Mouse (Mus musculus) heart, embryonic 16.5 days (tissue): ENCODE data around the gene Klhl5. TPM values are rescaled to one million over a fixed set of nuclear protein-coding genes. Genes with fewer than 3 reads are reported as not detected.

Experiments
- ATAC-seq: fragments of 200-750 bp; cut with Nextera tagmentation; replicated peaks from 2 replicates; pipeline ENCODE4 v1.8.0; 2017; ENCODE audit warnings: moderate number of reproducible peaks; ENCODE audit not compliant: insufficient read depth, low FRiP score; ENCODE audit errors: extremely low read depth
- H3K27ac ChIP-seq: fragments of 300-500 bp; sonication (generic); 2 replicates; pipeline ENCODE4 v1.5.1; 2014; ENCODE audit warnings: mild to moderate bottlenecking, low read length, control low read depth, moderate library complexity
- H3K27me3 ChIP-seq: fragments of 300-500 bp; sonication (generic); 2 replicates; pipeline ENCODE4 v1.6.1; 2014; ENCODE audit warnings: low read length, mixed read lengths; ENCODE audit not compliant: control insufficient read depth, insufficient read depth
- H3K36me3 ChIP-seq: fragments of 300-500 bp; sonication (generic); 2 replicates; pipeline ENCODE4 v1.6.1; 2014; ENCODE audit not compliant: control insufficient read depth, insufficient read depth
- H3K4me1 ChIP-seq: fragments of 300-500 bp; sonication (generic); 2 replicates; pipeline ENCODE4 v1.6.1; 2014; ENCODE audit warnings: low read length, mixed read lengths; ENCODE audit not compliant: control insufficient read depth, insufficient read depth
- H3K4me2 ChIP-seq: fragments of 300-500 bp; sonication (generic); 2 replicates; pipeline ENCODE4 v1.6.1; 2014; ENCODE audit warnings: low read depth, mild to moderate bottlenecking, control low read depth, low read length
- H3K4me3 ChIP-seq: fragments of 300-500 bp; sonication (generic); 2 replicates; pipeline ENCODE4 v1.5.1; 2014; ENCODE audit warnings: mild to moderate bottlenecking, control low read depth, low read length
- H3K9ac ChIP-seq: fragments of 300-500 bp; sonication (generic); 2 replicates; pipeline ENCODE4 v1.6.1; 2014; ENCODE audit warnings: low read length, control low read depth
- H3K9me3 ChIP-seq: fragments of 300-500 bp; sonication (generic); replicated peaks from 2 replicates; pipeline ENCODE4 v1.6.1; 2016; ENCODE audit warnings: low read length; ENCODE audit not compliant: control insufficient read depth
- WGBS: fragments of 180-500 bp; shearing (Covaris S2); extraction: QIAGEN DNeasy Blood & Tissue Kit; methylation state at CpG from one replicate; pipeline ENCODE4 v1.1.7; 2014; 5-methylcytosine and 5-hydroxymethylcytosine counted together
- polyA plus RNA-seq: library from polyadenylated mRNA; unstranded; fragments of >200 nt; fragmentation: Nextera tagmentation; extraction: Ambion mirVana; gene quantifications from 2 replicates; pipeline ENCODE4 v1.2.1, GENCODE M21; 2015

The Klhl5 gene
- polyA plus RNA-seq, 1 experiment from 2014 or later = 10.2 TPM

DNA sequence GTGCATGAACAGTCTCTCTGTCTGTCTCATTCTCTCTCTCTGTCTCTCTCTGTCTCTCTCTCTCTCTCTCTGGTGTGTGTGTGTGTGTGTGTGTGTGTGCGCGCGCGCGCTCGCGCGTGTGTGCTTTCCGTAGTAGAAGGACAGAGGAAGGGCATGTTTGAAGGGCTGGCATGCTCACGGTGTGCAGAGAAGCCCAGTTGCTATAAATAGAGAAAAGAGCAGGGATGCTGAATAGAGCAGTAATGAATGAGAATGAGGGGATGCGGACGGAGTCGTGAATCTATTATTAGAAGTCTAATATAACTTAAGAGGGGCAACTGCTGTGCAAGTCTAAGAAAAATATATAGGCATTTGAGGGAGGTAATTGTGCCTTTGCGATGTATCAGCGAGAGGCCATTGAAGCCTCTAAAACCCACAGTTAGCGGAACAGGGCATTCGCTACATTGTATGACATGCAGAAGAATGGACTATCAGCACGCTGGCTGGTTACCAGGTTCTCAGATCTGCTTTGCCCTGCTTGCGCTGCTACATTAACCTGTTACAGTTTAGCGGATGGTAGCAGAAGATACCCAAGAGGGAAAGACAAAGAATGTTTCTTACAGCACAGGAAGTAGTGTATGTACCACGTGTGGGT is 73.9 kb downstream of the Klhl5 start:
- H3K4me2 ChIP-seq = peak overlapping the region; percentile 58
- peaks cover 28% of the 10 kb centered on the region for H3K4me1 ChIP-seq
- peak overlapping the region; percentile 24 for H3K4me3 ChIP-seq
- peak; percentile 81 for ATAC-seq
- peak overlapping the region; percentile 59; the same call in 1 of the 2 replicates for H3K9ac ChIP-seq
- 36% methylated on average over 21 of the region's 21 CpGs for whole genome bisulfite sequencing
- no peaks in the 10 kb centered on the region for H3K36me3 ChIP-seq
- H3K27ac ChIP-seq = peak overlapping the region; percentile 83
- no peaks in the 10 kb centered on the region for H3K27me3 ChIP-seq
- H3K9me3 ChIP-seq = no peaks in the 10 kb centered on the region

DNA sequence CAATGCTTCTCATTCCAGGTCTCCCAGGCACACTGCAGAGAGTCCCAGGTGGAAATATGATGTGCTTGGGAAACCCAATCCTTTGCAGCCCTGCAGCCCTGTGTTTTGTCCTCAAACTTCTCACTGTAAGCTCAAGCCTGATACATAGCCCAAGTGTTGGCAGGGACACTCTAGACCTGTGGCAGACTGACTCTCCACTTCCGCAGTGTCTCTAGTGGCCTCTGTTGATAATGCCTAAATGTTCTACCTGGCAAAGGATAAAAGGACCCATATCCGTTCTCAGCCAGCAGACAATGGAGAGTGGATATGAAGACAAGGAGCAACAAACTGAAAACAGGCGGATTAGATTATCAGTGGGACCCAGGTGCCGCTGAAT is 74.4 kb downstream of the Klhl5 start:
- no peak overlapping the region for H3K4me3 ChIP-seq
- H3K4me1 ChIP-seq = peaks cover 27% of the 10 kb centered on the region
- no peaks in the 10 kb centered on the region for H3K36me3 ChIP-seq
- H3K27ac ChIP-seq = peak overlapping the region; percentile 83
- H3K9ac ChIP-seq = peak overlapping the region; percentile 59; the same call in 1 of the 2 replicates
- peak overlapping the region; percentile 58 for H3K4me2 ChIP-seq
- no peaks in the 10 kb centered on the region for H3K9me3 ChIP-seq
- no peaks in the 10 kb centered on the region for H3K27me3 ChIP-seq
- ATAC-seq = peak; percentile 43
- 43% methylated on average over 4 of the region's 4 CpGs for WGBS

DNA sequence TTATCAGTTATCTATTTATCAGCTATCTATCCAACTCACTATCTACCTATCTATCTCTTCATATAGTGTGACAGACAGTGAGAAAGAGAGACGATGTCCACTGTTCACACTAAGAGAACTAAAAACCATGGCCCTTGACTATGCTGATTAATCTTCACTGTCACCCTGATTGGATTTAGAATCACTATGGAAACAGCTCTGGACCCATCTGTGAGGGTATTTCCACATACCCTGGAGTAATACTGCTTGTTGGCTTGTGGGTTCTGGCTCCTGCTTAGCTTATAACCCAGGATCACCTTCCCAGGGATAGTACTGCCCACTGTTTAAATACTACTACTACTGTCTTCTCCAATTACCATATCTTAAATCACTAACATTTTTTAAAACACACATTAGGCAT is 74.9 kb downstream of the Klhl5 start:
- WGBS = 83% methylated on average over 1 of the region's 1 CpGs
- Histone ChIP-seq H3K9ac (no peak overlapping the region), H3K36me3 (no peaks in the 10 kb centered on the region), H3K4me2 (no peak overlapping the region), H3K27me3 (no peaks in the 10 kb centered on the region), H3K4me3 (no peak overlapping the region), H3K9me3 (no peaks in the 10 kb centered on the region), H3K4me1 (peaks cover 22% of the 10 kb centered on the region), H3K27ac (no peak overlapping the region)
- no peak for ATAC-seq

DNA sequence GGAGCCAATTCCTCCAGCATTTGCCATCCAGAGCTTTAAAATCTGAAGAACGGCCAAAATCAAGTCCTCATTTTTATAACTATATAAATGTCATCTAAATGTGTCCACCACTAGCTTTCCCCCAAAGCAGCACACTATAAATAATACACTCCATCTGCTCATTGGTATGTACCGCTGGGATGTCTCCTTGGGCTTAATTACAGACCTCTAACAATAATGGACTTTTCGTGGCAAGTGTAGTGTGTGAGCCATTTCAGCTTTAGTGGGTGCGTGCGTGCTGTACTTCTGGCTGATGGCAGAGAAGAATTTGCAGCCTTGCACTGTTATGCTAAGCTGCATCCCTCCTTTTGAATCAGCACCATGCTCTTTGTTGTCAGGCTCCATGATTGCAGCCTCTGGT is 84.3 kb downstream of the Klhl5 start:
- Histone ChIP-seq H3K27me3 (no peaks in the 10 kb centered on the region), H3K36me3 (peaks cover 3% of the 10 kb centered on the region; the same call in 1 of the 2 replicates), H3K9me3 (peaks cover 5% of the 10 kb centered on the region), H3K27ac (no peak overlapping the region), H3K9ac (no peak overlapping the region), H3K4me3 (no peak overlapping the region), H3K4me2 (no peak overlapping the region), H3K4me1 (no peaks in the 10 kb centered on the region)
- WGBS = 90% methylated on average over 5 of the region's 5 CpGs
- no peak for ATAC-seq

DNA sequence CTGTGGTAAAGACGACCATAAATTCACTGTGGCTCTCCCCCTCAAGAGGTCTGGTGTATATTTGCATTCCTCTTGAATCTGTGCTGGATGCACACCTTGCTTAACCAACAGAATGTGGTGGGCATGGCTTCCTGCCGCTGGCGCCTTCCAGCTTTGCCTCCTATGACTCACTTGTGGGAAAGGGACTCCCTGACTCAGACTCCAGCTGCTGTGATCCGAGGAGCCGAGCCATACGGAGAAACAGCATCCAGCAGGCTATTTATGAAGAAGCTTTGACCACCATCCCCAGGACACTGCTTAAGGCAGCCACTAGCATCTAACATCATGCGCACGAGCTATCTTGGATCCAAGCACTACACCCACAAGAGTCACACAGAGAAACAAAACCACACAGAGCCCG is 87.1 kb downstream of the Klhl5 start:
- Histone ChIP-seq H3K36me3 (peaks cover 3% of the 10 kb centered on the region; the same call in 1 of the 2 replicates), H3K4me2 (no peak overlapping the region), H3K27me3 (no peaks in the 10 kb centered on the region), H3K4me1 (0 out of 2 replicates have a peak, but pooled peaks cover 2% of the 10 kb centered on the region), H3K27ac (no peak overlapping the region), H3K9ac (no peak overlapping the region), H3K9me3 (peaks cover 5% of the 10 kb centered on the region), H3K4me3 (no peak overlapping the region)
- WGBS = 76% methylated on average over 9 of the region's 9 CpGs
- no peak for ATAC-seq

DNA sequence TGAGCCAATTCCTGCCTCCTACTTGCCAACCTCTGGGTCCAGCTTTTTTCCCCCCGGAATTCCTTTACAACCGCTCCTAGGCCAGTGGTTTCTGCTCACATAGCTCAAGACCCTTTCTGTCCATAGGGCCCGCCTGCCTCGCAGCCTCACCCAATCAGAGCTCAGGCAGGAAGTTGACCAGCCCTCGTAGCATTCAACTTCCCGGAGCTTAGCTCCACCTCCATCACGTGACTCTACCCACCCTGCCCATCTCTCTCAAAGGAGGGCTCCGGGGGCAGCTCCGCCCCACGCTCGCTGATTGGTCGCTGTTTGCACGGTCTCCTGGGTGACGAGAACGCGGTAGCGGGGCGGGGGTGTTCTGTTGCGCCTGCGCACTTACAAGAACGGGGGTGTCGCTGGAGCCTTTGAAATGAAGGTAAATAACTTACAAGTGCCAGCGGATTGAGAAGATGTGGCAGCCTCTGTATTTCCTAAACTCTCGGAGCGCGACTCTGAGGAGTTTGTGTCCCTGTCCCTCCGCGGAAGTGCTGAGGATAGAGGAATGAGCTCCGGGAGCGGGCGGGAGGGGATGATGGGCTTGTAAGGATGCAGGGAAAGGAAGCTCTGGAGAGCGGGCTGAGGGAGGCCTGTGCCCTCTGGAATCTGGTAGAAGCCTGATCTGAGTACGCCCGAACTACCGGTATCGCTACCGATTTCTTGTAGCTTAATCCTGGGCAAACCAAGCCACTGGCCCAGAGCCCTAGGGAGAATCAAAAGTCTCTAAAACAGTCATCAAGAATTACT is 92.2 kb downstream of the Klhl5 start, which contains the start of gene Wdr19:
Gene Wdr19, plus strand, starts transcription at position 351 of the 783 bp plus-strand sequence.
- Histone ChIP-seq H3K4me1 (peaks cover 8% of the 10 kb centered on the region), H3K9me3 (no peaks in the 10 kb centered on the region), H3K4me2 (peak within 1 kb of the TSS; percentile 78), H3K27me3 (no peaks in the 10 kb centered on the region), H3K9ac (peak within 1 kb of the TSS; percentile 75), H3K36me3 (no peaks in the 10 kb centered on the region), H3K4me3 (peak within 1 kb of the TSS; percentile 73), H3K27ac (peak within 1 kb of the TSS; percentile 84)
- under 1% methylated on average over 37 of the region's 37 CpGs for WGBS
- peak; percentile 100 for ATAC-seq

DNA sequence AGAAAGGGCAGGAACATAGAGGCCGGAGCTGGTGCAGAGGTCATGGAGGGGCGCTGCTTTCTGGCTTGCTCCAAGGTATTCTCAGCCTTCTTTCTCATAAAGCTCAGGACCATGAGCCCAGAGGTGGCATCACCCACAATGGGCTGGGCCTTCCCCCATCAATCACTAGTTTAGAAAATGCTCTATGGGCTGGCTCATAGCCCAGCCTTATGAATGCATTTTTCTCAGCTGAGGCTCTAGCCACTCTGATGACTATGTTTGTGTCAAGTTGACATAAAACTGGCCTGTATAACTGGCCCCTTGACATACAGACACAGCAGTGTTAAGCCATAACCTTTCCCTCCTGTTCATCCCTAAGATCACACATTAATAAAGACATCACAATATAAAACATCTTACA is 97.4 kb downstream of the Klhl5 start:
- no peaks in the 10 kb centered on the region for H3K27me3 ChIP-seq
- no peak overlapping the region for H3K9ac ChIP-seq
- H3K4me2 ChIP-seq = no peak overlapping the region
- H3K4me1 ChIP-seq = peaks cover 6% of the 10 kb centered on the region
- WGBS = 87% methylated on average over 2 of the region's 2 CpGs
- ATAC-seq = no peak; the same call in 1 of the 2 replicates
- H3K27ac ChIP-seq = no peak overlapping the region
- H3K4me3 ChIP-seq = no peak overlapping the region
- no peaks in the 10 kb centered on the region for H3K9me3 ChIP-seq
- H3K36me3 ChIP-seq = no peaks in the 10 kb centered on the region

DNA sequence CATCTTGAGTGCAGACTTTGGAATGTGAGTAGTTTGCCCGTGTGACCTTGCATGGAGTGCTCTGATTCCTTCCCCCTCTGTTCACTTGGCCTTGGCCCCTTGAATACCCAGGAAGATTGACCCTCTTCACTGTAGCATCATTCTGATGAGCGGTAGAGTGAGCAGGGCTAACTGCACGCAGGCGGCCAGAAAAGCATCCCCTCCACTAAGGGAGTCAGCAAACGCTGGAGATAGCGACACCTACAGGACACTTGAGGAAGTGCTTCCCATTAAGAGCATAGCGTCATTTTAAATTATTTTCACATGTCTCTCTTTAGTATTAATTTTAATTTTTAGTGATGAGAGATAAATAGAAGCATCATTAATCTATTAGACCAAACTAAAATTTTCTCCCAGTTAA is 106.0 kb downstream of the Klhl5 start:
- H3K4me1 ChIP-seq = no peaks in the 10 kb centered on the region
- 18% methylated on average over 7 of the region's 7 CpGs for WGBS
- H3K4me2 ChIP-seq = no peak overlapping the region
- H3K9me3 ChIP-seq = no peaks in the 10 kb centered on the region
- H3K9ac ChIP-seq = no peak overlapping the region
- ATAC-seq = no peak; the same call in 1 of the 2 replicates
- no peaks in the 10 kb centered on the region; the same call in 1 of the 2 replicates for H3K36me3 ChIP-seq
- no peak overlapping the region for H3K27ac ChIP-seq
- no peaks in the 10 kb centered on the region for H3K27me3 ChIP-seq
- no peak overlapping the region for H3K4me3 ChIP-seq
